ENCODE assay signal across 16 mouse cellular contexts in the genomic region with DNA sequence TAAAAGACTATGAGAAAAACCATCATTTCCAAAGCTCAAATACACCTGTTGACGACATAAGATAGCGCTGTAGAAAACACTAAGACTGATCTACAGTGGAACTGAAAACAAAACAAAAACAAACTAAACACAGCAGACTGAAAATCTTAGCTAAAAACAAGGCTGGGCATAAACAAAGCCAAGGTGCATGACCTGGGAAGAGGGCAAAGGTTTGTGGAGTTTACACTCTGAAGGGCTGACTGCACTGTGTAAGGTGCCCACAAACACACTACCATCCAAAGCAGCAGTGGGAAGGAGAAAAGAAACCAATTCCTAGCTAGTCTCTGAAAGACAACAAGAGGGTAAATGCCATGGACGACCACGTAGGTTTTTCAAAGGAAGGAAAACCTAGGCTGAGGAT.
"Had no signal": no experiment of that assay in that cellular context is flagged by ENCODE, and none has a peak within 500 bp of the region (broad histone marks: within the 10 kb centered on the region; RNA-seq: fewer than 3 reads in every experiment).

No protein-coding gene starts in this region.

- H3K9me3 ChIP-seq: lung, embryonic 15.5 days; megakaryocyte, embryonic 14.5 days; midbrain, embryonic 13.5 days; midbrain, embryonic 15.5 days; neural tube, embryonic 12.5 days; stomach, embryonic 15.5 days had no signal

- H3K4me2 ChIP-seq: lung, embryonic 15.5 days; midbrain, embryonic 11.5 days; midbrain, embryonic 13.5 days; midbrain, embryonic 15.5 days; neural tube, embryonic 12.5 days; stomach, embryonic 15.5 days had no signal

- H3K4me1 ChIP-seq: lung, embryonic 15.5 days; midbrain, embryonic 13.5 days; midbrain, embryonic 15.5 days; neural tube, embryonic 12.5 days; stomach, embryonic 15.5 days had no signal

- ATAC-seq: lung, postnatal 0 days; midbrain, embryonic 13.5 days; midbrain, embryonic 15.5 days had no signal

- DNase-seq: lung, postnatal 14 days; lung, postnatal 36 days; right cerebral cortex, postnatal 14 days; thymus, adult 2 months; thymus, postnatal 25 days; thymus, postnatal 4 days had no signal

- H3K9ac ChIP-seq: lung, embryonic 15.5 days; midbrain, embryonic 13.5 days; midbrain, embryonic 15.5 days; neural tube, embryonic 12.5 days; stomach, embryonic 15.5 days had no signal

- H3K27ac ChIP-seq: lung, embryonic 15.5 days; macrophage; midbrain, embryonic 13.5 days; midbrain, embryonic 15.5 days; neural tube, embryonic 12.5 days; stomach, embryonic 15.5 days; stomach, postnatal 0 days had no signal

- H3K27me3 ChIP-seq: lung, embryonic 15.5 days; megakaryocyte, embryonic 14.5 days; midbrain, embryonic 13.5 days; midbrain, embryonic 15.5 days; neural tube, embryonic 12.5 days; stomach, embryonic 15.5 days had no signal

- H3K4me3 ChIP-seq: lung, embryonic 15.5 days; midbrain, embryonic 13.5 days; midbrain, embryonic 15.5 days; neural tube, embryonic 12.5 days; stomach, embryonic 15.5 days had no signal
